Mouse (Mus musculus): Measurements from ENCODE around the gene Syne1.

- no peak for TF ChIP-seq POLR2A (IDR thresholded peaks at IDR 0.05; ENCODE audit: borderline replicate concordance, extremely low read depth, low read depth, low read length)
- no peak for TF ChIP-seq CTCF (IDR thresholded peaks at IDR 0.05; ENCODE audit: insufficient read depth, low read length)
These were observed 23.0 kb downstream of the Syne1 start for GRCm38 (mm10) chr10:5528284-5528683.
